Comparison of ENCODE assay signal across 8 mouse cellular contexts in genomic region chr19:10022414-10023303, GRCm38 (mm10). TPM values are rescaled to one million over a fixed set of nuclear protein-coding genes. Genes with fewer than 3 reads are reported as not detected.
A peak's percentile ranks its signal among the peaks of the same experiment; 100 is the strongest.
DNase-seq lines count a peak whose midpoint lies in the region; ATAC-seq and TF ChIP-seq lines count a peak whose summit lies in the region.

No protein-coding gene starts in this region.

- no peaks in the 10 kb centered on the region for H3K27me3 ChIP-seq in testis, adult 2 months (ENCODE audit: control insufficient read depth, insufficient read depth, low read length)

- no peaks in the 10 kb centered on the region for H3K36me3 ChIP-seq in testis, adult 2 months (ENCODE audit: control insufficient read depth, insufficient read depth, low read length)

- peak; percentile 53 to 56 for ATAC-seq in hematopoietic stem cell, adult 5-6 weeks (replicated peaks in 1 of 2; ENCODE audit: insufficient read depth in 1 of 2, low FRiP score in 2 of 2, low TSS enrichment in 1 of 2, low read depth in 1 of 2, poor library complexity in 2 of 2, severe bottlenecking in 2 of 2)
- peak; percentile 50 for ATAC-seq in megakaryocyte, adult 5-6 weeks (ENCODE audit: poor library complexity, severe bottlenecking)

- 0 out of 2 replicates have a peak, but pooled peaks have one; percentile 11 for TF ChIP-seq CTCF in testis, adult 2 months (IDR thresholded peaks at IDR 0.05; ENCODE audit: control insufficient read depth, insufficient read depth, insufficient replicate concordance, low read depth, low read length)

- no peak for TF ChIP-seq POLR2A in testis, adult 2 months (IDR thresholded peaks at IDR 0.05; ENCODE audit: control insufficient read depth, low read depth, low read length)

- H3K4me3 ChIP-seq in testis, adult 2 months (ENCODE audit: control insufficient read depth, low read depth, low read length): no peak overlapping the region

- H3K4me1 ChIP-seq in testis, adult 2 months (ENCODE audit: control insufficient read depth, insufficient read depth, low read length): peaks cover 12% of the 10 kb centered on the region

- intact Hi-C loops in left cerebral cortex, postnatal 10 days (cut with DNase I): loop anchor here (5.0 kb wide), 1 partner anchor 105 kb away; no protein-coding TSS in a partner anchor

- DNase-seq in adrenal gland, adult 2 months: peak; percentile 52
- no peak for DNase-seq in adrenal gland, postnatal 25 days
- no peak for DNase-seq in testis, postnatal 14 days (ENCODE audit: low spot score)
- DNase-seq in left cerebral cortex, postnatal 10 days (ENCODE audit: extremely low spot score in 1 of 2, low spot score in 2 of 2): peak; percentile 56 to 59
- no peak for DNase-seq in T-cell, adult 2 months (ENCODE audit: low spot score)

- no peak overlapping the region for H3K27ac ChIP-seq in testis, adult 2 months (ENCODE audit: control insufficient read depth, insufficient read depth, low read depth, low read length)

RNA-seq across cellular contexts. Expression of gene Fads3, which starts 18.7 kb away (rescaled TPM):
- total RNA-seq in adrenal gland, adult 2 months (2021): 10 to 100 TPM; 13.3 to 17.6 TPM
- polyA plus RNA-seq in adrenal gland, adult 2 months (2012; rRNA removed): 57.7 and 61.3 TPM in 2 replicates
- 9.5 and 15.1 TPM in 2 replicates for total RNA-seq in adrenal gland, postnatal 25 days (2021)
- 7.6 and 12.0 TPM in 2 replicates for polyA plus RNA-seq in testis, adult 2 months (2012; rRNA removed)
- 3.4 and 6.3 TPM in 2 replicates for total RNA-seq in hematopoietic stem cell, adult 5-6 weeks (2017)
- 10 to 100 TPM; 49.0 to 49.5 TPM for total RNA-seq in left cerebral cortex, postnatal 10 days (2021)
- 0.76 and 0.91 TPM in 2 replicates for total RNA-seq in megakaryocyte, adult 5-6 weeks (2015)
- total RNA-seq in megakaryocyte, adult 5-6 weeks (2017): 1.8 and 1.9 TPM in 2 replicates

RNA-seq across cellular contexts. Expression of gene Rab3il1, which starts 21.2 kb away (rescaled TPM):
- total RNA-seq in adrenal gland, adult 2 months (2021): 10 to 100 TPM in 1 of 2 experiments, 1 to 10 TPM in 1; 4.1 to 10.3 TPM
- 9.1 and 9.4 TPM in 2 replicates for polyA plus RNA-seq in adrenal gland, adult 2 months (2012; rRNA removed)
- total RNA-seq in adrenal gland, postnatal 25 days (2021): 3.5 and 5.8 TPM in 2 replicates
- 362 and 384 TPM in 2 replicates for polyA plus RNA-seq in testis, adult 2 months (2012; rRNA removed)
- 11.2 and 13.1 TPM in 2 replicates for total RNA-seq in hematopoietic stem cell, adult 5-6 weeks (2017)
- 10 to 100 TPM in 1 of 2 experiments, 1 to 10 TPM in 1; 9.7 to 10.9 TPM for total RNA-seq in left cerebral cortex, postnatal 10 days (2021)
- 3.1 and 5.6 TPM in 2 replicates for total RNA-seq in megakaryocyte, adult 5-6 weeks (2015)
- 7.1 and 11.8 TPM in 2 replicates for total RNA-seq in megakaryocyte, adult 5-6 weeks (2017)

RNA-seq across cellular contexts. Expression of gene Best1, which starts 21.2 kb away (rescaled TPM):
- total RNA-seq in adrenal gland, adult 2 months (2021): under 1 TPM; 0.17 to 0.62 TPM
- 0.16 and 0.46 TPM in 2 replicates for polyA plus RNA-seq in adrenal gland, adult 2 months (2012; rRNA removed)
- 0.97 TPM in 1 of 2 replicates, not detected in the other for total RNA-seq in adrenal gland, postnatal 25 days (2021)
- polyA plus RNA-seq in testis, adult 2 months (2012; rRNA removed): 339 and 362 TPM in 2 replicates
- 2.5 TPM in 1 of 2 replicates, not detected in the other for total RNA-seq in hematopoietic stem cell, adult 5-6 weeks (2017)
- 1 to 10 TPM; 1.2 to 1.8 TPM for total RNA-seq in left cerebral cortex, postnatal 10 days (2021)
- not detected in 2 replicates for total RNA-seq in megakaryocyte, adult 5-6 weeks (2015)
- not detected in 2 replicates for total RNA-seq in megakaryocyte, adult 5-6 weeks (2017)

RNA-seq across cellular contexts. Expression of gene Fth1, which starts 42.3 kb away (rescaled TPM):
- total RNA-seq in adrenal gland, adult 2 months (2021): 1,000 to 10,000 TPM; 3,718 to 3,915 TPM
- polyA plus RNA-seq in adrenal gland, adult 2 months (2012; rRNA removed): 39,639 and 47,224 TPM in 2 replicates
- 2,505 and 2,798 TPM in 2 replicates for total RNA-seq in adrenal gland, postnatal 25 days (2021)
- 268 and 313 TPM in 2 replicates for polyA plus RNA-seq in testis, adult 2 months (2012; rRNA removed)
- 535 and 658 TPM in 2 replicates for total RNA-seq in hematopoietic stem cell, adult 5-6 weeks (2017)
- 1,000 to 10,000 TPM; 1,579 to 1,597 TPM for total RNA-seq in left cerebral cortex, postnatal 10 days (2021)
- 1,271 and 1,296 TPM in 2 replicates for total RNA-seq in megakaryocyte, adult 5-6 weeks (2015)
- total RNA-seq in megakaryocyte, adult 5-6 weeks (2017): 513 and 615 TPM in 2 replicates

Comparison
In these comparisons a context has a peak if more than half of its experiments do, and no peak if none do; other contexts are left out.
1. DNase-seq: peak in adrenal gland, adult 2 months (single experiment) and left cerebral cortex, postnatal 10 days (2 of 2); none in adrenal gland, postnatal 25 days (single experiment), testis, postnatal 14 days (single experiment) and T-cell, adult 2 months (single experiment).